Mouse (Mus musculus) megakaryocyte, embryonic 14.5 days (primary cell): Measurements from ENCODE around the gene Slc12a5.

Experiments used
- FLI1 ChIP-seq: IDR thresholded peaks from 2 replicates; pipeline ENCODE4 v1.6.1; 2012; ENCODE audit warnings: low read length, inconsistent platforms, mixed read lengths
- GATA1 ChIP-seq: IDR thresholded peaks from 3 replicates; pipeline ENCODE4 v1.6.1; 2012; ENCODE audit warnings: mixed read lengths, low read length, inconsistent platforms, borderline replicate concordance

- no peak for TF ChIP-seq GATA1
- TF ChIP-seq FLI1, result no peak
Observed at GRCm38 (mm10) chr2:165037415-165037814, 76.8 kb downstream of the Slc12a5 start.
